Mouse (Mus musculus) E14TG2a.4 (cell line): Measurements from ENCODE around the gene Prss38.

Experiments
- H3K27me3 ChIP-seq: 2 replicates; pipeline ENCODE4 v1.6.1; 2014; ENCODE audit warnings: low read length, control low read depth; ENCODE audit not compliant: insufficient read depth
- H3K36me3 ChIP-seq: 2 replicates; pipeline ENCODE4 v1.6.1; 2014; ENCODE audit warnings: low read length, control low read depth; ENCODE audit not compliant: insufficient read depth
- H3K4me1 ChIP-seq: replicated peaks from 2 replicates; pipeline ENCODE4 v1.6.1; 2014; ENCODE audit warnings: low read depth, low read length, control low read depth
- H3K4me3 ChIP-seq: replicated peaks from 2 replicates; pipeline ENCODE4 v1.5.1; 2014; ENCODE audit warnings: mild to moderate bottlenecking, low read length
- H3K9me3 ChIP-seq: 2 replicates; pipeline ENCODE4 v1.6.1; 2014; ENCODE audit warnings: low read length, control low read depth
- CTCF ChIP-seq: conservative IDR thresholded peaks from 2 replicates; pipeline ENCODE4 v1.5.1; 2014; ENCODE audit warnings: low read length
- NANOG ChIP-seq: IDR thresholded peaks from 2 replicates; pipeline ENCODE4 v1.6.1; 2014; ENCODE audit warnings: borderline replicate concordance, low read length, mixed read lengths
- POU5F1 ChIP-seq: IDR thresholded peaks from 2 replicates; pipeline ENCODE4 v1.6.1; 2014; ENCODE audit warnings: low read length, borderline replicate concordance

Gene Prss38

DNA sequence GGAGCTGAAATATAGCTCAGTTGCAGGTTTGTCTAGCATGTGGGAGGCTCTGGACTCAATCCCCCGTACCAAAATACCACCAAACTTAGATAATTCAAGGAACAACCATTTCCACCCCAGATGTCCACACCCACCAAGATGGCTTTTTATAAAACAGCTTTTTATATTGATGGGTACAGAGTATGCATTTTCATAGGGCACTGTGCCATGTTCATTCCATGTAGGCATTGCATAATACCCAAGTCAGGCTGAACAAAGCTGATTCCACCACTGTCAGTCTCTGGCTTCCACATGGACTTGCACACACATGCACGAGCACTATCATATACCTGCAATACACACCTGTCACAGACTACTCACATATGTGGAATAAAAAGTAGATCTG lies 36.7 kb downstream of the Prss38 start:
- Histone ChIP-seq H3K9me3 (no peaks in the 10 kb centered on the region), H3K4me1 (no peaks in the 10 kb centered on the region), H3K36me3 (no peaks in the 10 kb centered on the region), H3K27me3 (peaks cover 10% of the 10 kb centered on the region), H3K4me3 (no peak overlapping the region)
- TF ChIP-seq NANOG (no peak), CTCF (no peak), POU5F1 (no peak)

- Histone ChIP-seq H3K4me3 (no peak overlapping the region), H3K4me1 (no peaks in the 10 kb centered on the region), H3K36me3 (no peaks in the 10 kb centered on the region), H3K27me3 (peaks cover 11% of the 10 kb centered on the region), H3K9me3 (no peaks in the 10 kb centered on the region)
- TF ChIP-seq CTCF (no peak), NANOG (no peak), POU5F1 (no peak)
Observed at GRCm38 (mm10) chr11:59337955-59338735, 37.3 kb downstream of the Prss38 start.

DNA sequence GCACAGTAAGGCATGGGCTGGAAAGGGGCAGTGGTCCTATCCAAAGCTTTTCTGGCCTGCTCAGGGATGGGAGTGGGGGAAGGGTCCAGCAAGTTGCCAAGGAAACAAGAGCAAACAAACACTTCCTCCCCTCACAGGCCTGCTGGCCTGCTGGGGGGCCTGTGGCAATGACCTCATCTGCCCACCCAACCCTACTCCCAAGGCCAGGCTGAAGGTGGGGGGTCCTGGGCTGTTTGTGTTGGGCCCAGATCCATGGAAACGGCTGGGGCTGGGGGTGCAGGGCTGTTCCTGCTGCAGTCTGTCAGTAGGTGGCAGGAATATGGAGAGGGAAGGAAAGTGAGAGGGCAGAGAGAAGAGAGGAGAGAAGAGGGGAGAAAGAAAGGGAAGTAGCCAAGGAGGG lies 39.1 kb downstream of the Prss38 start:
- Histone ChIP-seq H3K4me3 (no peak overlapping the region), H3K4me1 (peaks cover under 1% of the 10 kb centered on the region), H3K27me3 (peaks cover 10% of the 10 kb centered on the region), H3K9me3 (no peaks in the 10 kb centered on the region), H3K36me3 (no peaks in the 10 kb centered on the region)
- TF ChIP-seq CTCF (no peak), POU5F1 (no peak), NANOG (no peak)

DNA sequence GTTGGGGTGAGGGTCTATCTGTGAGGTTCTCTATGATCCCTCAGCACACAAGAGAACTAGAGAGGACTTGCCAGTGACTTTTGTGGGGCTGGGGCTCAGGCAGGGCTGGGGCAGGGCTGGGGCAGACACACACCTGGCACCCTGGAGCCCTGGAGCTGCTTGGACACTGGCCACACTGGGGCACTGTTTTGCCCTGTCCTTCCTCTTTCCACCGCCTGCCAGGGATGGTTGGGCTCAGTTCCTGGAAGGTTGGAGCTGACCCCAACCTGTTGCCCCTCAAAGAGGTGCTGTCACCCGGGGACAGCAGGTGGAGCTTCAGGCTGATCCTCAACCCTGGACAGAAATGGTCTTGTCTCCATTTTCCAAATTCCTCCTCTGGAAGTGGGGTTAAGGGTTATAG lies 39.5 kb downstream of the Prss38 start:
- Histone ChIP-seq H3K36me3 (no peaks in the 10 kb centered on the region), H3K9me3 (no peaks in the 10 kb centered on the region), H3K4me3 (no peak overlapping the region), H3K27me3 (peaks cover 10% of the 10 kb centered on the region), H3K4me1 (peaks cover 5% of the 10 kb centered on the region)
- TF ChIP-seq CTCF (no peak), POU5F1 (no peak)

- no peaks in the 10 kb centered on the region for H3K9me3 ChIP-seq
- no peaks in the 10 kb centered on the region for H3K36me3 ChIP-seq
- H3K4me1 ChIP-seq: peaks cover 8% of the 10 kb centered on the region
- H3K27me3 ChIP-seq: peaks cover 10% of the 10 kb centered on the region
- H3K4me3 ChIP-seq: no peak overlapping the region
- TF ChIP-seq POU5F1: no peak
- TF ChIP-seq NANOG: no peak
- TF ChIP-seq CTCF: no peak
Observed at GRCm38 (mm10) chr11:59335150-59335549, 40.3 kb downstream of the Prss38 start.

- Histone ChIP-seq H3K4me3 (no peak overlapping the region), H3K36me3 (no peaks in the 10 kb centered on the region), H3K9me3 (no peaks in the 10 kb centered on the region), H3K4me1 (peaks cover 17% of the 10 kb centered on the region), H3K27me3 (peaks cover 29% of the 10 kb centered on the region)
- TF ChIP-seq NANOG (no peak), CTCF (no peak), POU5F1 (no peak)
Observed at GRCm38 (mm10) chr11:59332938-59333337, 42.5 kb downstream of the Prss38 start.

DNA sequence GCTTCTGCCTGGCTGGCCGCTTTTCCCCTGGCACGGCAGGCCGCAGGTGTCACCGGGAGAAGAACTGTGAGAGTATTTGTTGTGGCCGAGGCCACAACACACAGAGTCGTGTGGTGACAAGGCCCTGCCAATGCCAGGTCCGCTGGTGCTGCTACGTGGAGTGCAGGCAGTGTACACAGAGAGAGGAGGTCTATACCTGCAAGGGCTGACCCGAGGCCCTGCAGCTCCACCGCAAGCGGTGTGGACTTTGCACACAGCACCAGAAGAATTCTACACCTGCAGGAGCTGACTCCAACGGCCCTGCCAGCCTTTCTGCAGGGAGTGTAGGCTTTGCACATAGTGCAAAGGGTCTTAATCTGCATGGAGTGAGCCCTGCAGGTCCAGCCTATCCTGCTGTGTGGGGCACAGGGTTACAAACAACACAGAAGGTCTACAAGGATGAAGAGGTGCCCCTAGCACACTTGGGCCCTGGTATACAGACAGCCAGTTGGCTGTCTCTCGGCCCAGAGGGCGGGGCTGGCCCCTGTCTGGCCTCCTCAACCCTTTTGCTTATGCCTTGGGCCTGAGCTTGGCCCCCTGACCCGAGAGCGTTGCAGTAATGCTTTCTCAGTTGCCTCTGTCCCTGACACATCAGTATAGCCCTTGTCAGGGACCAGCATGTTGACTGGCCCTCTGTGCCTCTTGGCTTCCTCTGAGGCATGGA lies 44.1 kb downstream of the Prss38 start:
- Histone ChIP-seq H3K4me1 (peaks cover 25% of the 10 kb centered on the region), H3K9me3 (no peaks in the 10 kb centered on the region)
- no peak for TF ChIP-seq POU5F1
- TF ChIP-seq NANOG: no peak
- TF ChIP-seq CTCF: no peak

GRCm38 (mm10) chr11:59330560-59330959 lies 44.9 kb downstream of the Prss38 start:
- TF ChIP-seq CTCF: peak; percentile 74
- no peak for TF ChIP-seq NANOG
- Histone ChIP-seq H3K4me3 (peak overlapping the region; percentile 56), H3K27me3 (peaks cover 44% of the 10 kb centered on the region), H3K9me3 (no peaks in the 10 kb centered on the region), H3K4me1 (peaks cover 25% of the 10 kb centered on the region), H3K36me3 (no peaks in the 10 kb centered on the region)

More for the DNA sequence above, 44.1 kb downstream of the Prss38 start:
- Histone ChIP-seq H3K36me3 (no peaks in the 10 kb centered on the region), H3K27me3 (peaks cover 44% of the 10 kb centered on the region), H3K4me3 (peak overlapping the region; percentile 56)

DNA sequence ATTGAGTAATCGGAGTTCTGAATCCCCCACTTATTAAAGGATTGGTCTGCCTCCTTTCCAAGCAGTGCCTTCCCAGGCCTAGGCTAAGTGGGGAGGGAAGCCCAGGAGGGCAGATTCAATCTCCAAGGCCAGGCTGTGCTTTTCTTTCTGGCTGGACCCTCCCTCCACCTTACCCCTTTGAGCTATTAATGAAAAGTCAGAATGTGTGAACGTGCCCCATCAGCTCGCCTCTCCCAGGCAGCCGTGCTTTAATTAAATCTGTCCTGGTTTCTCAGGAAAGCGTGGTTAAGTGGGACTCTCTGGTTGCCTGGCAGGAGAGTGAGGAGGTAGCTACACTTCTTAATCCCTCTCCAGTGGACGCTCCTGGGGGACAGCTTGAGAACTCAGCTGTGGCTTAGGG lies 45.8 kb downstream of the Prss38 start:
- no peak overlapping the region for H3K4me3 ChIP-seq
- no peaks in the 10 kb centered on the region for H3K9me3 ChIP-seq
- no peaks in the 10 kb centered on the region for H3K36me3 ChIP-seq
- peaks cover 44% of the 10 kb centered on the region for H3K27me3 ChIP-seq
- TF ChIP-seq POU5F1 (no peak), NANOG (no peak), CTCF (no peak)
- H3K4me1 ChIP-seq: peaks cover 25% of the 10 kb centered on the region
